Mouse (Mus musculus) gastrocnemius, postnatal 4 days (tissue): ENCODE results near the gene Prh1. TPM values are rescaled to one million over a fixed set of nuclear protein-coding genes. Genes with fewer than 3 reads are reported as not detected.
"Not testable (repeated sequence)": the region's sequence is repeated elsewhere in the genome, so short reads cannot be mapped to it uniquely, and the experiment has no call there.

Source experiments
- DNase-seq, 2 experiments: peaks; one replicate each; pipeline ENCODE4 v3.0.0; 2021 to 2022; ENCODE audit warnings: low spot score in 2 of 2, mixed read lengths in 2 of 2
- long read RNA-seq, 2 experiments: library from polyadenylated mRNA; stranded (forward); transcript quantifications; one replicate each; pipeline ENCODE4 v2.0.0; 2021
- total RNA-seq, 2 experiments: library from RNA; stranded (reverse); gene quantifications; 2 replicates each; pipeline ENCODE4 v1.2.3; 2021

Gene Prh1
- total RNA-seq: not detected
- long read RNA-seq, experiment 1: 0 reads
- long read RNA-seq, experiment 2: 0 reads

DNA sequence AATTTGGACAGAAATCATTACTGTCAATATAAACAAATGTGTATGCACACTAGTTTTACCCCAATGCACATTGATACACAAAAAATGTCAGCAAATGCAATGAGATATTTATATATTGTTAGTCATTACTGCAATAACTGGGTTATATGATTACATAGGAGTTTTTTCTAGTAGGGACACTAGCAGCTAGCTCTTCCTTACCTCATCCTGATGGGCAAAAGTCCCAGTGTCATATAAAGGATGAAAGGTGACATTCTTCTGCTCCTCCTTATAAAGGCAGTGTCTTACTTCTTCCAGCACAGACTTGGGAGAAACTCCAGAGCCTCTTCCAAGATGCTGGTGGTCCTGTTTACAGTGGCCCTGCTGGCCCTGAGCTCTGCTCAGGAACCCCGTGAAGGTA, at the start of gene Prh1:
Prh1 (plus strand) TSS at position 301 of the 400 bp plus-strand sequence.
- not testable (repeated sequence) for DNase-seq

DNA sequence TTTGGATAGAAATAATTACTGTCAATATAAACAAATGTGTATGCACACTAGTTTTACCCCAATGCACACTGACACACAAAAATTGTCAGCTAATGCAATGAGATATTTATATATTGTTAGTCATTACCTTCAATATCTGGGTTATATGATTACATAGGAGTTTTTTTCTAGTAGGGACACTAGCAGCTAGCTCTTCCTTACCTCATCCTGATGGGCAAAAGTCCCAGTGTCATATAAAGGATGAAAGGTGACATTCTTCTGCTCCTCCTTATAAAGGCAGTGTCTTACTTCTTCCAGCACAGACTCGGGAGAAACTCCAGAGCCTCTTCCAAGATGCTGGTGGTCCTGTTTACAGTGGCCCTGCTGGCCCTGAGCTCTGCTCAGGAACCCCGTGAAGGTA, 26.0 kb downstream of the Prh1 start, which contains the start of gene Prp2:
Prp2 (plus strand) TSS at position 301 of the 400 bp plus-strand sequence.
- not testable (repeated sequence) for DNase-seq

Other genes starting within 250 kb of the Prh1 start
- gene Gm8882, start 205.7 kb upstream of the Prh1 start, total RNA-seq: not detected
- gene Prp2, start 26.1 kb downstream of the Prh1 start, total RNA-seq: not detected
- not detected for gene A630073D07Rik, start 81.7 kb downstream of the Prh1 start, total RNA-seq
- not detected for gene Tas2r120, start 87.1 kb downstream of the Prh1 start, total RNA-seq
- not detected for gene Tas2r121, start 131.2 kb downstream of the Prh1 start, total RNA-seq
- gene Tas2r122, start 142.1 kb downstream of the Prh1 start, total RNA-seq: not detected
- gene Tas2r115, start 168.2 kb downstream of the Prh1 start, total RNA-seq: not detected
- gene Tas2r124, start 184.9 kb downstream of the Prh1 start, total RNA-seq: not detected
- gene Tas2r102, start 192.3 kb downstream of the Prh1 start, total RNA-seq: not detected
- not detected for gene Tas2r136, start 208.4 kb downstream of the Prh1 start, total RNA-seq
- gene Tas2r117, start 233.0 kb downstream of the Prh1 start, total RNA-seq: not detected